Mouse (Mus musculus): ENCODE results near the gene Esf1. TPM values are rescaled to one million over a fixed set of nuclear protein-coding genes. Genes with fewer than 3 reads are reported as not detected.
"Not testable (repeated sequence)": the region's sequence is repeated elsewhere in the genome, so short reads cannot be mapped to it uniquely, and the experiment has no call there.

Esf1 gene
- polyA plus RNA-seq, 1 experiment from 2014 or later = 23.6 TPM

DNA sequence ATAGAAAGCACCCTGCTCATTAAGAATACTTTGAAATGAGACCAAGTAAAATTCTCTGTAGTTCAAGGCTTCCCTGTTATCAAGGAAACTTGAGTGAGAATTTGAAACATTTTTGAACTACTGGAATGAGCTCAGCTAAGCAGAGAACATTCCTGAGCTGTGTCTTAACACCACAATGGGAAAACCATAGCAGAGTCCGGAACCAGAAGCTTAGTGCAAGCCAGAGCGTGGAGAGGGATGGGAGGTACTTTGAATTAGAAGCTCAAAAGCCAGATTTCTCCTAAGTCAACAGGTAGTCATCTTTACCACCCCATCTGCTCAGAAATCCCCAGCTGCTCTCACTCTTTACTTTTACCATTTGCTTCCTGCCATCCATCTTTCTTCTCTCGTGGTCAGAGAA, 65.4 kb downstream of the Esf1 start:
- no peak overlapping the region for H3K4me3 ChIP-seq (replicated peaks; ENCODE audit: low read length)
- no peak overlapping the region for H3K4me2 ChIP-seq (ENCODE audit: low read depth, low read length)
- H3K9ac ChIP-seq (ENCODE audit: low read length) = no peak overlapping the region
- no peaks in the 10 kb centered on the region for H3K36me3 ChIP-seq (ENCODE audit: control insufficient read depth, insufficient read depth, low read length)
- ATAC-seq (ENCODE audit: insufficient read depth, low FRiP score) = no peak
- no peaks in the 10 kb centered on the region for H3K27me3 ChIP-seq (ENCODE audit: control insufficient read depth, insufficient read depth, low read length)
- H3K9me3 ChIP-seq (replicated peaks; ENCODE audit: control insufficient read depth, low read length) = no peaks in the 10 kb centered on the region
- WGBS = 61% methylated on average over 3 of the region's 3 CpGs
- no peak overlapping the region for H3K27ac ChIP-seq (ENCODE audit: low read length)
- no peaks in the 10 kb centered on the region for H3K4me1 ChIP-seq (ENCODE audit: control insufficient read depth, insufficient read depth, low read length)

DNA sequence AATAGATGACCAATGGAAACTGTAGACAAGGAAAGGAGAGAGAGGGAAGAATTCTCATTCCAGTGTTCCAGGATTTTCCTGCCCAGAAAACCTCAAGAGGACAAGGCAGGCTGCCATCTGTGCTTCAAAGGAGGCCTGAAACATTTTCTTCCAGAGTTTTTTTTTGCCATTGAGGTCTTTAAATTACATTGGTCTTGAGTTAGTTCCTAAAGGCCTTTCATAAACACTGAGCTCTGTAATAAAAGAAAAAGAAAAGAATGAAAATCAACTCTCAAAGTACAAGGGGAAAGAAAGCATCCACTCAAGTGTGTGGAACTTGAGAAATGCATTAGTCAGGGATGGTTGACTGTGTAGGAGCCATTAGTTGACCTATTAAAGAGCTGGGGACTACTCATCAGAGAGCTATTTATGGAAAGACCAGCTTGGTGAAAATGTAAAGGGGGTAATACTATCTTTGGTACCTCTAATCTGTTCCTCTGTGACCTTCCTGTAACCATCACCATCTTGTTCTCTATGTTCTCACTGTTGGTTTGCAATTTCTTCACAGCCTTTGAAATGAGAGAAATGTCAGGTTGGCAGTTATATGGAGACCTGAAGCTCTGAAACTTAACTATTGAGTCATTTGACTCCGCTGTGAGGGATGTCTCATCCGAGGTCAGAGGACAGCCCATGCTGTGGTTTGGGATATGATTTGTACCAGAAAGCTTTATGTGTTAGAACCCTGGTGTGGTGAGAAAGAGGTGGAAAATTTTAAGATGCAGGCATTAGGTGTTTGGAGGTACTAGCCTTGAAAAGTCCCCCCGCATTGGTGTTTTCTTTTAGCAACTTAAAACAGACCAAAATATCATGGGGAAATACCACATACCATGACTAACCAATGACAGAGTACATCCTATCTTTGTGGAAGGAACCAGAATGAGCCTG, 69.6 kb downstream of the Esf1 start:
- Histone ChIP-seq H3K36me3 (ENCODE audit: control insufficient read depth, insufficient read depth, low read length) (no peaks in the 10 kb centered on the region), H3K27ac (ENCODE audit: low read length) (no peak overlapping the region), H3K4me3 (replicated peaks; ENCODE audit: low read length) (no peak overlapping the region), H3K27me3 (ENCODE audit: control insufficient read depth, insufficient read depth, low read length) (no peaks in the 10 kb centered on the region), H3K4me1 (ENCODE audit: control insufficient read depth, insufficient read depth, low read length) (no peaks in the 10 kb centered on the region), H3K4me2 (ENCODE audit: low read depth, low read length) (no peak overlapping the region), H3K9me3 (replicated peaks; ENCODE audit: control insufficient read depth, low read length) (no peaks in the 10 kb centered on the region), H3K9ac (ENCODE audit: low read length) (no peak overlapping the region)
- WGBS = 83% methylated on average over 3 of the region's 3 CpGs
- no peak for ATAC-seq (ENCODE audit: insufficient read depth, low FRiP score)

DNA sequence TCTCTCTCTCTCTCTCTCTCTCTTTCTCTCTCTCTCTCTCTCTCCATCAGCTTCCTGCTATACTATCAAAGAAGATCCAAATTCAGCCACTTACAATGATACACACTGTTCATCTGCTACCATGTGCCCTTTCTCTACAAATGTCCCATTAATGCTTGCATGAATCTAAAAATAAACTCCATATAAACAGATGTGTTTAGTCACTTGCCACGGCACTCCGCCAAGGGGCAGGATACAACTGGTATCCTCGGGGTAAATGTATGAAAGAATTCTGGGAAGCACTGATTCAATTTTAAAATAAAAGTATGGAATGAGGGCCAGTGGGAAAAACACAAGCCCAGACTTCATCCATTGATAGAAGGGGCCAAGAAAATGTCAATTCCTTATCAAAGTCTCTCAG, 70.4 kb downstream of the Esf1 start:
- 65% methylated on average over 3 of the region's 3 CpGs for WGBS
- Histone ChIP-seq H3K27me3 (ENCODE audit: control insufficient read depth, insufficient read depth, low read length) (no peaks in the 10 kb centered on the region), H3K4me1 (ENCODE audit: control insufficient read depth, insufficient read depth, low read length) (no peaks in the 10 kb centered on the region), H3K27ac (ENCODE audit: low read length) (no peak overlapping the region), H3K4me3 (replicated peaks; ENCODE audit: low read length) (no peak overlapping the region), H3K4me2 (ENCODE audit: low read depth, low read length) (no peak overlapping the region), H3K9ac (ENCODE audit: low read length) (no peak overlapping the region), H3K36me3 (ENCODE audit: control insufficient read depth, insufficient read depth, low read length) (no peaks in the 10 kb centered on the region), H3K9me3 (replicated peaks; ENCODE audit: control insufficient read depth, low read length) (no peaks in the 10 kb centered on the region)
- no peak for ATAC-seq (ENCODE audit: insufficient read depth, low FRiP score)

DNA sequence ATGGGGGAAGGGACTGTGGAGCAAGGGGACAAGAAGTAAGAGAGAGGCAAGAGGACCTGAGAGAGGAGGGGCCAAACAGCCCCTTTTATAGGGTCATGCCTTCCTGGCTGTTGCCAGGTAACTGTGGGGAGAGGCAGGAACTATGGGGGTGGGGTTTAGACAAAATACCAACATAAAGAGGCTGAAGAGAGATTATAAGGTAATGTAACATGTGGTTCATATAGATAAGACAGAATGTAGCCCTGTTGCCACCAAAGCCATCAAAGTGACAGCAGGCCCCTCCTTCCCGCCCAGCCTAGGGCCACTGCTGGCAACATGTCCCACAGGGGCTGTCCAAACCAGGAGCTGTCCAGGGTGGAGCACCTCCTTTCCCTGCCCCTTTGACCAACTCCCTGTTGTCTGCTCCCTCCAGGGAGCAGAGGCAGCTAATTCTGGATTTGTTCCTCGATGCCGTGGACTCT, 73.2 kb downstream of the Esf1 start:
- WGBS = 71% methylated on average over 3 of the region's 3 CpGs
- H3K4me3 ChIP-seq (replicated peaks; ENCODE audit: low read length) = no peak overlapping the region
- H3K27me3 ChIP-seq (ENCODE audit: control insufficient read depth, insufficient read depth, low read length) = no peaks in the 10 kb centered on the region
- no peak overlapping the region for H3K27ac ChIP-seq (ENCODE audit: low read length)
- H3K9ac ChIP-seq (ENCODE audit: low read length) = no peak overlapping the region
- no peaks in the 10 kb centered on the region for H3K36me3 ChIP-seq (ENCODE audit: control insufficient read depth, insufficient read depth, low read length)
- peak; percentile 79 for ATAC-seq (ENCODE audit: insufficient read depth, low FRiP score)
- H3K4me1 ChIP-seq (ENCODE audit: control insufficient read depth, insufficient read depth, low read length) = no peaks in the 10 kb centered on the region
- H3K4me2 ChIP-seq (ENCODE audit: low read depth, low read length) = no peak overlapping the region
- H3K9me3 ChIP-seq (replicated peaks; ENCODE audit: control insufficient read depth, low read length) = no peaks in the 10 kb centered on the region

DNA sequence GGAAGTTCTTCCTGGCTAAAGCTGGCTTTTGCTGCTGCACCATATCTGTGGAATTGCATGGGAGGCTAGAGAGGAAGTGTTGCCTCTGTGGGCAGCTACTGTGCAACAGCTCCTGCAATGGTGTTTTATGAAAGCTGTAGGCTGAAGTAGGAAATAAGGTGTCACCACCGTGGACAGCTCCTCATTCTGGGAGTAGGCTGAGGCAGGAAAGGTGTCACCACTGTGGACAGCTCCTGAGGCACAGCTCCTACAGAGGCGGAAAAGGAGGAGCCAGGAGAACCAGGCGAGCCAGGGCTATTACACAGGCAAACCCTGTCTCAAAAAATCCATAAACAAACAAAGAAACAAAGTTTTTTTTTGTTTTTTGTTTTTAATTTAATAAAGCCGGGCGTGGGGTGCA, 74.3 kb downstream of the Esf1 start:
- Histone ChIP-seq H3K36me3 (ENCODE audit: control insufficient read depth, insufficient read depth, low read length) (no peaks in the 10 kb centered on the region), H3K4me1 (ENCODE audit: control insufficient read depth, insufficient read depth, low read length) (no peaks in the 10 kb centered on the region), H3K4me2 (ENCODE audit: low read depth, low read length) (no peak overlapping the region), H3K27me3 (ENCODE audit: control insufficient read depth, insufficient read depth, low read length) (no peaks in the 10 kb centered on the region), H3K4me3 (replicated peaks; ENCODE audit: low read length) (no peak overlapping the region), H3K9ac (ENCODE audit: low read length) (no peak overlapping the region), H3K27ac (ENCODE audit: low read length) (no peak overlapping the region), H3K9me3 (replicated peaks; ENCODE audit: control insufficient read depth, low read length) (no peaks in the 10 kb centered on the region)
- no peak for ATAC-seq (ENCODE audit: insufficient read depth, low FRiP score)
- 86% methylated on average over 5 of the region's 5 CpGs for WGBS

DNA sequence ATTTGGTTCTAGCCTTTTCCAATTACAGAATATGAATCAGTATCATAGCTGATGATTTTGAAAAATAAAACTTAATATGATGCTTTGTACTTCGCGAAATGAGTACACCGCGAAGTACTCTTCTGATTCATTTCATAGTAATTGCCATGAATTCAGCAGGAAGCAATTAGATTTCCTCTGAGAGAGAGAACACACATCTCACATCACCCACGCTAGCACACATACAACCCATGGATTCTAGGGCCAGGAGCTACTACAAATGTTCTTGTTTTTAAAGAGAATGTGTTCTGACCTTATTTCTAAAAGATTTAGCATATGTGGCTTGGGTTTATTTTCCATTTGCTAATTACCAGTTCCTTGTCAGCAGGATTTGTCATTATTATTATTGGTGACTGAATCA, 76.9 kb downstream of the Esf1 start:
- 88% methylated on average over 5 of the region's 5 CpGs for WGBS

DNA sequence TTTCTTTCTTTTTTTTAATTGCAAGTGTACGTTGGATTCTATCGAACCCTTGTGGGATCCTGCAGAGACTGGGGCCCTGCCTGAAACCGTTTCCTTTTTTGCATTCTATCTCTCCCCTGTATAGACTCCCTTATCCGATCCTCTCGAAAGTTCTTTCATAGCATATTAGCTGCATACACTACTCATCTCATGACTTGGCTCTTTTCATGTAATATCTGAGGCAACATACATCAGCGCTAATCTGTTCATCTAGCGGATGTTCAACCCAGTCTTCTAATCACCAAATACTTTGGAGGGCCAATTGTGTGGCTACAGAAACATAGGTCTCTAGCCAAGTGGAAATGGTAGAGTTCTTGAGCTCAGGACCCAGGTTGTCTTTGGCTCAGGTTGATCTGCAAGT, 86.1 kb downstream of the Esf1 start:
- H3K27ac ChIP-seq (ENCODE audit: low read length) = no peak overlapping the region
- WGBS = 84% methylated on average over 7 of the region's 7 CpGs
- no peak overlapping the region for H3K9ac ChIP-seq (ENCODE audit: low read length)
- H3K4me2 ChIP-seq (ENCODE audit: low read depth, low read length) = no peak overlapping the region
- no peaks in the 10 kb centered on the region for H3K4me1 ChIP-seq (ENCODE audit: control insufficient read depth, insufficient read depth, low read length)
- H3K27me3 ChIP-seq (ENCODE audit: control insufficient read depth, insufficient read depth, low read length) = no peaks in the 10 kb centered on the region
- no peak for ATAC-seq (ENCODE audit: insufficient read depth, low FRiP score)
- no peaks in the 10 kb centered on the region for H3K36me3 ChIP-seq (ENCODE audit: control insufficient read depth, insufficient read depth, low read length)
- H3K9me3 ChIP-seq (replicated peaks; ENCODE audit: control insufficient read depth, low read length) = no peaks in the 10 kb centered on the region
- H3K4me3 ChIP-seq (replicated peaks; ENCODE audit: low read length) = no peak overlapping the region

More for the DNA sequence above, 76.9 kb downstream of the Esf1 start:
- Histone ChIP-seq H3K27ac (ENCODE audit: low read length) (no peak overlapping the region), H3K4me3 (replicated peaks; ENCODE audit: low read length) (no peak overlapping the region), H3K9me3 (replicated peaks; ENCODE audit: control insufficient read depth, low read length) (no peaks in the 10 kb centered on the region), H3K9ac (ENCODE audit: low read length) (no peak overlapping the region), H3K36me3 (ENCODE audit: control insufficient read depth, insufficient read depth, low read length) (no peaks in the 10 kb centered on the region), H3K4me2 (ENCODE audit: low read depth, low read length) (no peak overlapping the region), H3K27me3 (ENCODE audit: control insufficient read depth, insufficient read depth, low read length) (no peaks in the 10 kb centered on the region), H3K4me1 (ENCODE audit: control insufficient read depth, insufficient read depth, low read length) (no peaks in the 10 kb centered on the region)
- ATAC-seq (ENCODE audit: insufficient read depth, low FRiP score) = no peak

DNA sequence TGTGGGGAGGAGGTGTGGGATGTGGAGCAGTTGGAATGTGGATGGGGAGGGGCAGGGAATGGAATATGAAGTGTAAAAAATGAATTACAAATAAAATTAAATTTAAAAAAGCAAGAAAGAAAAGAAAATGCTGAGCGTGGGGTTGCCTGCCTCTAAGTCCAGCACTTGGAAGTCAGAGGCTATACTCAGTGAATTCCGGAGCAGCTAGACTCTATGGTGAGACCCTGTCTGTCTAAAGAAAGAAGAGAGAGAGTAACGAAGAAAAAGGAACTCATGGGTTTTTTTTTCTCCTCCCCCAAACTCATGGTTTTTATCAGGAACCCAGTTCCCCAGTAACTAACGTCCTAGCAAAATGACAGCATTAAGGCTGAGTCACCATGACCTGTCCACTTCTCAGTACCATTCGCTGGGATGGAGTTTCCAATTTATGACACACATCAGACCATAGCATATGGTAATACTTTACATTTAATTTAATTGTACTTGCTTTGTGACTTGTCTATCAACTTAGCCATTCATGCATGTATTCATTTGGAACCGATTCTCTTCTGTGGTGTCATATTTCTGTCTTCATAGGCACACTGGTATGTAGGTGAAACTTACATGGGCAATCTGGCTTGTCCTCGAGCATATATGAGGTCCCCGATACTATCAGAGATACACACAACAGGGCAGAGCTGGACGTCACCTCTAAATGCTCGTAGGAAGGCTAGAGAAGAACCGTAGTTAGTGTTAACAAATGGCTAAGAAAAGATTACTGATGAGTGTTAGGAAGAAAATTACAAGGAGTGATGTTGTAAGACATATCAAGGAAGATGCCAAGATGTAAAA, 89.4 kb downstream of the Esf1 start:
- Histone ChIP-seq H3K36me3 (ENCODE audit: control insufficient read depth, insufficient read depth, low read length) (no peaks in the 10 kb centered on the region), H3K9me3 (replicated peaks; ENCODE audit: control insufficient read depth, low read length) (no peaks in the 10 kb centered on the region), H3K27me3 (ENCODE audit: control insufficient read depth, insufficient read depth, low read length) (no peaks in the 10 kb centered on the region), H3K4me3 (replicated peaks; ENCODE audit: low read length) (no peak overlapping the region), H3K9ac (ENCODE audit: low read length) (no peak overlapping the region), H3K4me2 (ENCODE audit: low read depth, low read length) (no peak overlapping the region), H3K27ac (ENCODE audit: low read length) (no peak overlapping the region), H3K4me1 (ENCODE audit: control insufficient read depth, insufficient read depth, low read length) (no peaks in the 10 kb centered on the region)
- ATAC-seq (ENCODE audit: insufficient read depth, low FRiP score) = no peak
- 84% methylated on average over 11 of the region's 11 CpGs for WGBS

DNA sequence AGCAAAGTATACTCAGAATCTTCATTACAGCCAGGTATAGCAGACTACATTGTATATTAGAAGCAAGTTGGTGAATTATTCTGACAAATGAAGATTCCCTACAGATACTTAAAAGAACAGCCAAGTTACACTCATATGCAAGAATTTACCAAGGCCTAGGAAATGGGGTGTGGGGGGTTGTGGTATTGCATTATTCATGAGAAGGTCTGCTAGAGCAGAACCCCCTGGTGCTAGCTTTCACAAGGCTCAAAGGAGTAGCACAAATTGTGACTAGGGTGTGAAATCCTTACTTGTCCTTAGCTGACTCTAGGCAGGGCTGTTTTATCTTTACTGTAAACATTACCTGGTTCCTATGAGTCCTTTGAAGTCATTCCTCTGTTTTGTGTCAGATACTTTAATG, 91.1 kb downstream of the Esf1 start:
- not testable (repeated sequence) for H3K4me2 ChIP-seq (ENCODE audit: low read depth, low read length); H3K9me3 ChIP-seq (replicated peaks; ENCODE audit: control insufficient read depth, low read length); H3K27ac ChIP-seq (ENCODE audit: low read length); H3K9ac ChIP-seq (ENCODE audit: low read length); H3K4me3 ChIP-seq (replicated peaks; ENCODE audit: low read length); H3K4me1 ChIP-seq (ENCODE audit: control insufficient read depth, insufficient read depth, low read length); H3K36me3 ChIP-seq (ENCODE audit: control insufficient read depth, insufficient read depth, low read length); H3K27me3 ChIP-seq (ENCODE audit: control insufficient read depth, insufficient read depth, low read length); ATAC-seq (ENCODE audit: insufficient read depth, low FRiP score)

Measured in stomach, embryonic 16.5 days (tissue).